Mouse (Mus musculus) liver, adult (tissue): Measurements from ENCODE around the gene Pccb.

Experiments used
- GATA4 ChIP-seq: IDR thresholded peaks from 2 replicates; pipeline ENCODE4 v1.6.1; 2014; ENCODE audit warnings: mild to moderate bottlenecking, low read length; ENCODE audit not compliant: insufficient replicate concordance

Pccb gene

DNA sequence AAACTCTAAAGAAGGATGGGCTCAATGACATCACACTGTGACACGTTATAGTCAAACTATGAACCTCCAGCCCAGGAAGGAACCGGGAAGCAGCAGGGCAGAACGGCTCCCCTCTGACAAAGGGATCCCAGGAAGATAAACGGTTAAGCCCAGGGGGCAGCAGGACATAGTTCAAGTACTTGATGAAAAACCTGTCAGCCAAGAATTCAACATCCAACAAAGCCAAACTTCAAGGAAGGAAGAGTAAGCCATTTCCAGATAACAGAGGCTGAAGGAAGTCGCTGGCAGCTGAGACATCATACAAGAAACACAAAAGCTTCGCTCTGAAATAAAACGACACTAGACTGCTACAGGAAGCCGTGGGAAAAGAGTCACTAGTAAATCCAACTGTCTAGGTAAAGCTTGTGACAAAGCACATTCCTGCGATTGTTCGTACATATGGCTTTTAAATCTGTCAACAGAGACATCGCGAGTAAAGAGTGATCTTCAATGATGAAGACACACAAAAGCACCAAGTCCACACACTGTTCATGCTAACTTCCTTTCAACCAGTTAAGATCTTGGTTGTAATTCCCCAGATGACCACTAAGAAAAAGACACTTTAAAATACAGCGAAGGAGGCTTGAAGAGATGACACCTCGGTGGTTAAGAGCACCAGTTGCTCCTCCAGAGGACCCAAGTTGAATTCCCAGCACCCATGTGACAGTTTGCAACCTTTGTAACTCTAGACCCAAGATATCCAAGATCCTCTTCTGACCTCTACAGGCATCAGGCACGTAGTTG lies 16.8 kb downstream of the Pccb start:
- peak; percentile 80; the same call in 1 of the 2 replicates for TF ChIP-seq GATA4

DNA sequence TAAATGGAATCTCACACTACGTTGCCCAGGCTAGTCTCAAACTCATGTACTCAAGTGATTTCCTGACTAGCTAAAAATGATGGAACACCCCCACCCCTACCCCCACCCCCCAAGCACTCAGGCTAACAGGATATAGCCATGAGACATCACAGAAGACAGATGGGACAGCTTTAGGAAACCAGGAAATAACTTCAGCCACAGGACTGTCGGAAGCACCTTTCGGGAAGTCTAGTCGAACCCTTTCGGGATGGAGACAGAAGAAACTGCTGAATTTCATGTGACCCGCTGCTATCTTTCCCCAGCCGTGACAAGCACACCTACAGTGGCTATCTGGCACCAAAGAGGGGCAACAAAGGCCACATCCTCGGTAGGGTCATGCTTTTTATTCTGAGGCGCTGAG lies 19.4 kb downstream of the Pccb start:
- TF ChIP-seq GATA4: no peak

DNA sequence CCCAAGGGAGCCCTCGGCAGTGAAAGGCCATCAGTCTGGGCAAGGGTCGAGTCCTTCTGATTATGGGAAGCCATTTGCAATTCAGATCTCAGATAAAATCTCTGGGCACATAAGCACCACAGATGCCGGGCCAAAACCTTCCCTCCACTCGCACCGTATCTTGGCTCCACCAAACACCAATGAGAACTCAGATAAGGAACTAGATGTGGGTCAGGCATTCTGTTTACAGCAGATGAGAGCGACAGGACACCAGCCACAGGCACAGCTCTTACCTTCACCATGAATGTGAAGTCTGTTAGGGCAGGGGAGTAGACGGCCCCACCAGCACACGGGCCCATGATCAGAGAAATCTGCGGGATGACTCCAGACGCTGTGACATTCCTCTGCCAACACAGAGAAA lies 22.3 kb downstream of the Pccb start:
- no peak for TF ChIP-seq GATA4

DNA sequence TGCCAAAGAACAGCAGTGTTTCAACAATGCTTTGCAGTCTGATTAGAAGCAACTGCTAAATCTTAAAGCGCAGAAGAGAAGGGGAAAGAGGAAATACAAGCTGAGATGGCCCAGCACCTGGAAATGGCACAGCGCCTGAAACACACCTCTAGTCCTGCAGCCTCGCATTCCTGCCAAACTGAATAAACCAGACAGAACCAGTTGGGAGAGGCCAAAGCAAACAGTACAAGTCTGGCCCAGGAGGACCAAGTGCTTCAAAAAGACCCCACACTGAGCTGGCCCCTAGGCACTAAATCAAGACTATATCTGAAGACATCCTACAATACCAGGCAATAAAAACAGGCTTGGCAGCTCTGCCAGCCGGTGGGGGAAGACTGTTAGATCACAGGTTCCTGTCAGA lies 28.8 kb downstream of the Pccb start:
- no peak for TF ChIP-seq GATA4

DNA sequence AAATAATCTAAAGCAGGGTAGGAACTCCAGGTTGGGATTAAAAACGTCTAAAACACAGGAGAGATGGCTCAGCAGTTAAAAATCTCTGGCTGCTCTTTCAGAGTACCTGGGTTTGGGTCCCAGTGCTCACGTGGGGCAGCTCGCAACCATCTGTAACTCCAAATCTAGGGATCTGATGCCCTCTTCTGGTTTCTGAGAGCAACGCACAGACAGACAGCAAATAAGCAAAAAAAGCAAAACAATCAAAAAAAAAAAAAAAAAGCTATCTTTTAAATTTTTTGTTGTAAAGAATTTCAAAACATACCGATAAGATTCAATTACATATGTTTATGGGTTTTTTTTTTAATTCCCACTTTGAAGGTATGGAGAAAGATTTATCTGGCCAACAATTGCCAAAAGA lies 31.4 kb downstream of the Pccb start:
- no peak for TF ChIP-seq GATA4

DNA sequence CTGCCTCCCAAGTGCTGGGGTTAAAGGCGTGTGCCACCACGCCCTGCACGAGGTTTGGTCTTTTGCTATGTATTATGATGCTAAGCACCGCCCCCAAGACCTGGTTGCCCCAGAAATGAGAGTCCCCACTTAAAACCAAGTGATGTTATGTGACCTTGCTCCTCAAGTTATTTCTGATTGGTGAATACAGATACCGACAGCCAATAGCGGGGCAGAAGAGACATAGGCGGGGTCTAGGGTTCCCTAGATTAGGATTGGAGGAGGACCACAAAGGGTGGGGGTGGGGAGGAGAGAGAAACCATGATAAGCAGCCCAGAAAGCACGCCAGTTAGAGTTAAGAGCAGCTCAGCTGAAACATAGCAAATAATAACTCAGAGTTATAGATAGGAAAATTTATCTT lies 31.9 kb downstream of the Pccb start:
- no peak for TF ChIP-seq GATA4

DNA sequence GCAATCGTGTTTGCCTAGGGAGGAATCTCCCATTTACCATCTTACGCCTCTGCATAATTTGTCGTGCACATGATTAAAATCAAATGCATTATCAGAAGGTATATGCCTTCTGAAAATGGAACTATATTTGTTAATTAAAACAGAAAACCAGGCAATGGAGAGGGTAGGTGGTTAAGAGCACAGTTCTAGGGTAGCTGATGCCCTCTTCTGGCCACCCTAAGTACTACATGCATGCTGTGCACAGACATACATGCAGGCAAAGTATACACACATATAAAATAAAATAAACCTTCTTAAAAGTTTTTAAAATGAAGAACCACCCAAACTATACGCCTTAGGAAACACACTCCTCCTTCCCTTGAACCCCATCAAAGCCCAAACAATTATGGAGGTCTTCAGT lies 32.6 kb downstream of the Pccb start:
- TF ChIP-seq GATA4: no peak

DNA sequence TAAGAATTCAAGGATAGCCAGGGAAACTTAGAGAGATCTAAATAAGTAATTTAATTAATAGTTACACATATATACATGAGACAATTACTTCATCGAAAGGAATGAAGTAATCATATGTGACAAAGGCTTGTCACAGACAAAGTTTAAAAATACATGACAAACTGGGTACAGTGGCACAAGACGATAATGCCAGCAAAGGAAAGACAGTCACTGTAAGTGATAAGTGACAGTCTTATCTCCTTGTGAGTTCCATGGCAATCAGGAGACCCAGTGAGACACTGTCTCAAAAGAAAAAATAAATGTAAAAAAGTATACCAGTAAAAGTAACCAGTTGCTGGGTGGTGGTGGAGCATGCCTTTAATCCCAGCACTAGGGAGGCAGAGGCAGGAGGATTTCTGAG lies 37.6 kb downstream of the Pccb start:
- no peak for TF ChIP-seq GATA4

DNA sequence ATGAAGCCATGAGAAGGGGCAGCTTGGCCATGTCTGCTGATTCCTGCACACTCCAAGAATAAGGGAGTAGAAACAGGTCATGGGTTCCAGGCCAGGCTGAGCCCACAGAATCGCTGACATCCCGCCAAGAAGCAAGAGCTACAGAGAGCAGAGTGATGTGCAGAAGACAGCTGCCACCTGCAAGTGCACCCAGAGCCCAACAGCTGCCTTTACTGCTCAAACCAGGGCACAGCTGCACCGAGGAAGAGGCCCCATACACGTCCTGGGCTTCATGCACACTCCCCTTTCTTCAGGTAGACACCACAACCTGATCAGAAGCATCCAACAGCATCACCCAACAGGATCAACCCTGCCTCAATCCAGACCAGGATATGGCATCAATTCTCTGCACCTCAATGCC lies 40.8 kb downstream of the Pccb start:
- no peak for TF ChIP-seq GATA4

DNA sequence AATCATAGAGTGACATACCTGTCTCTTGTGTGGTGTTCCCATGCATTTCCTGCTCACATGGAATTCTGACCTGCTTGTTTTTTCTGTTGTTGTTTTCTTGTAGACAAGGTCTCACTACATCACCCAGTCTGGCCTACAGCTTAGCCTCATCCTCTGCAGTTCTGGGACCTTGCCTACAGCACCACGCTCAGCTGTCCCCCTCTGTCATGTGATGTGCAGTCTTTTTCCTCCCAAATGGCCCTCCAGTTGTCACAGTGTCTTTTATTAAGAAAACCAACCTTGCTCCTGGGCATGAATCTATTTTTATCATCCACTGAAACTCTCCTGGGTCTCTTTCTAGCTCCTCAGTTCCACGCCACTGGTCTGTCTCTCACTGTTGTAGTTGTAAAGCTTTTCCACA lies 42.5 kb downstream of the Pccb start:
- no peak for TF ChIP-seq GATA4

DNA sequence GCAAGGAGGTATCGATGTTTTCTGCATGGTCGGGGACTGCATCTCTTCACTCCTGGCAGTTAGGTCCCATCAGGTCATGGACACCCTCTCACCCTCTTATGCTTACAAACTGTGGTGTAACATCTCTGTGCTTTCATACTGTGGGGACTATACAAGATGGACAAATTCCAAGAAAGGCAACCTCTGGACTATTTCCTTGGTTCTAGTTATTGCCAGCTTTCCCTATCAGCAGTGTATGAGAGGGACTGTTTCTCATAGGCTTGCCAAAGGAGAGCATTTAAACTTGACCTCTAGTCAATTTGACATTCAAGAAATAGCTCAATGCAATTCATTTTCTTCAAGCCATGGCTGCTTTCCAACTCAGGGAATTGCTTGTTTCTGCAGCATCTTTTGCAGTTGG lies 43.4 kb downstream of the Pccb start:
- no peak for TF ChIP-seq GATA4

DNA sequence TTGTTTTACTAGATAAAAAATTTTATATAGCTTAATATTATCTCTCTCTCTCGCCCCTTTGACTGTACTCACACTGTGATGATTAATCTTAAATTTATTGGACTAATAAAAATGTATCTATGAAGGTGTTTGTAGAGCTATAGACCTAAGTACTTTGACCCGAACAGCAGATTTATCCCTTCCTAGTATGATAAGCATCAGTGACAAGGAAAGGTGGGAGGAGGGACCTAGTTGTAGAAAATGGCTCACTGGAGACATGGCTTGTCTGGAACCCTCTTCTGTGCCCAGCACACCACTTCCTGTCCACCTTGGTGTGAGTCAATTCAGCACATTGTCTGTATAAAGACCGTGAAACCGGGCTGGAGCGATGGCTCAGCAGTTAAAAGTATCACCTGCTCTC lies 44.1 kb downstream of the Pccb start:
- no peak for TF ChIP-seq GATA4

DNA sequence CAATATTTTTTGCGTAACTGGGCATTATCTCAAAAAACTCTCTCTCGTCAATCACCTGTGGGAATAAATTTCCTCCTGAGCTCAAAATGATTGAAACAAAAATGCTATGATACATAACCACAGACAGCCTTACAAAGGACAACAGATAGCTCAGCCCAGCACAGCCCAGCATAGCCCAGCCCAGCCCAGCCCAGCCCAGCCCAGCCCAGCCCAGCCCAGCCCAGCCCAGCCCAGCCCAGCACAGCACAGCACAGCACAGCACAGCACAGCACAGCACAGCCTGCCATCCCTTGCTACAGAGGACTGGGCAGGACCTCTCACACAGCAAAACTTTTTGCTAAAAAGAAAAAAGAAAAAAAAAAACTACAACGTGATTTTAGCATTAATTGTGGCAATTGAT lies 46.8 kb downstream of the Pccb start:
- no peak for TF ChIP-seq GATA4

DNA sequence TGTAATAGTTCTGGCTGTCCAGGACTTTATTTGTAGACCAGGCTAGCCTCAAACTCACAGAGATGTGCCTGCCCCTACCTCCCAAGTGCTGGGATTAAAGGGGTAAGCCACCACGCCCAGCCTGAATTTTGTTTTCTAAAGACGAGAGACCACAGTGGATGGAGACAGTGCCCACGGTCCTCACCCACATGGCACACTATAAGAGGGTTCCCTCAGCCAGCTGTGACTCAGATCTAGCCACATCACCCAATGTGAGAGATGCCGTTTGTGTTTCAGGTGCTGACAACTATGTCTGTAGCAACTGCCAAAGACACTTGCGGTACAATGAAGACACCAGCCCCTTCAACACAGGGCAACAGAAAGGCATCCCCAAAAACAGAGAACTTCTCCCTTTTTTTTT lies 47.7 kb downstream of the Pccb start:
- TF ChIP-seq GATA4: no peak

DNA sequence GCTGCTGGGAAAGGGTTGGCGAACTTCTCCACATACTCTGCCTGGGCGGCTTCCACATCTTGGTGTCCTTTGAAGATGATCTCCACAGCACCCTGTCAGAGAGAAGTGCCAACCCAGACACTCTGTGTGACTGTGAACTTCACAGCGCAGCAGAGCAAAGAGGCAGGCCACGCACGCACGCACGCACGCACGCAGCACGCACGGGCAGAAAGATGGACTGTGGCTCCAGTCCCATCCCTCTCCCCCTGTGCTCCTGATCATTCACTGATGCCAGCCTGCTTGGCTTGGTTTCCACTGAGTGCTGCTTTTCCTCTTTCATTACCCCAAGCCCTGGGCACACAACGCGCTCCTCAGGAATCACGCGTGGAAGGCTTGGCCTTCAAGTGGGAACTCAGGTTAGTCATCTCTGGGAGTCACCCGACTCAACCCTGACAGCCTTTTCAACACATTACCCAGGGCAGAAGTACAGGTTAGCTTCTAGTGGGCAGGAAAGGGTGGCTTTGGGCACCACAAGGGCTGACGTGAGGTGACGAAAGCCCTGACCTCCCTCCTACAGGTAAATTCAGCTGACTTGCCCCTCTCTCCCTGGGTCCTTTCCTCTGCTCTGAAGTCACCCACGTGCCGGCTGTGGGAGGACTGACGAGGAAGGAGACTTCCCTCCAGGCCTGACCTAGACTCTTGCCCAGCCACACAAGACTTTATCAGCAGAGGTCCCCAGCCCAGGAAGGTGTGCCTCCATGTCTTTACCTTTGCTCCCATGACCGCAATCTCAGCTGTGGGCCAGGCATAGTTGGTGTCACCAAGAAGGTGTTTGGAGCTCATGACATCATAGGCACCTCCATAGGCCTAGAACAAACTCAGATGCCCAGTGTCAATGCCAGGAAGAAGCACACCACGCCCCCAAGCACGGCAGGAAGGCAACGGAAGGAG lies 50.1 kb downstream of the Pccb start:
- no peak for TF ChIP-seq GATA4

DNA sequence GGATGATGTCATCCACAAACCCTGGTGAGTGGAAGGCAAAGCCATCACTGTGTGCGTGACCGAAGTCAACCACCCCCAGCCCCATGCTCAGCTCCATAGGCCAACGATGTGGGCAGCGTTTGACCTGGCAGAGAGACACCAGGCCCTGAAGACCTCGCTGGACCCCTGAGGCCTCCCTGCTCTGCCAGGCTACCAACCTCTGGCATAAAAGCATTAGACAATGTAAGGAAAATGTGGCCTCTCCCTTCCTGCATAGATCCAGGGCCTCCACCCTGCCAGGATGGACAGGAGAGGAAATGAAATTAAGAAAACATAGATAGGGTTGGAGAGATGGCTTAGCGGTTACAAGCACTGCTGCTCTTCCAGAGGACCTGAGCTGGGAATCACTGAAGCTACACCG lies 51.9 kb downstream of the Pccb start:
- no peak for TF ChIP-seq GATA4
